Mouse (Mus musculus): ENCODE measurements at regions not wholly inside any gene's neighbourhood (a gene's known extent, or its start where the extent isn't known, plus 50 kb on each side); places are given as distances from the start of the nearest gene placed in this dataset.
A peak's percentile ranks its signal among the peaks of the same experiment; 100 is the strongest.

- DNase-seq (ENCODE audit: low read depth), result no peak
These were observed 210.1 kb downstream of the Mex3b start for GRCm38 (mm10) chr7:83077035-83077918.

GRCm38 (mm10) chr7:83077919-83078265, 210.8 kb downstream of the Mex3b start:
- DNase-seq (ENCODE audit: low read depth), result no peak

DNA sequence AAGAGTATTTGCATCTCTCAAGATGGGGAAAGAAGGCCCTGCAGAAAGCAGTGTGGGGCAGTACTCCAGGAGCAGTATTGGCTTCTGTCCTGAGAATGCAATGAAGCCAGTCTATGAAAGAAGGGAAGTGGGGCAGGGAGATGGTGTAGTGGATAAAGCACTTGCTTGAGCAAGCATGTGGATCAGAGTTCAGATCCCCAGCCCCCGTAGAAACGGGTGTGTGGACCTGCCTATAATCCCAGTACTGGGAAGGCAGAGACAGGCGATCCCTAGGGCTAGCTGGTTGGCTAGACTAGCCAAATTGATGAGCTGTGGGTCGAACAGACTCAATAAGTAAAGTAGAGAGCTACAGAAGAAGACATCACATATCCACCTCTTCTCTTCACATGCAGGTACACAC, 211.6 kb downstream of the Mex3b start:
- DNase-seq (ENCODE audit: low read depth), result no peak

- DNase-seq (ENCODE audit: low read depth), result no peak
These were observed 212.7 kb downstream of the Mex3b start for GRCm38 (mm10) chr7:83079842-83080241.

DNA sequence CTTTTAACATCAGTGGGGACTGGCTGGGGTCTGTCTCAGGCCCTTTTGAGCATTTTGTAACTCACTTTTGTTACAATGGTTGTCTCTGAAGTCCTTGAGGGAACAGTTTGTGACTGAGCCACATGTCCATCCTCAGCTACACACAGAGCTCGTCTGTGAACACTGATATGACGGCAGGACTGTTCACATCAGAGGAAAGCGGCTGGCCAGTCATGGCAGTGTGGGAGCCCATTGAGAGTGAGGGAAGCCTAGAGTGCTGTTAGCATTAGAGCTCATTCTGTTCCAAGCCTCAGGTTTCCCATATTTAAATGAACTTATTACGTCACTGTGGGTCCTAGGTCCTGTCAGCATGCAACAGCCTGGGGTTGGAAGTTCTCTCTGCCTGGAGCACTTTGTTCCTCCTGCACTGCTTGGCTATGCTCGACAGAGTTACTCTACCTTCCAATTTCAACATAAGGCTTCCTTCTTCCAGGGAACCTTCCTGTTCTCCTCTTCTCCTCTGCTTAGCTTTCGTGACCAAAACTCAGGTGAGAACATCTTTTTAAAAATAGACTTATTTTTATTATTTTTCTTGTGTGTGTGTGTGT, 217.5 kb downstream of the Mex3b start:
- DNase-seq (ENCODE audit: low read depth), result no peak

DNA sequence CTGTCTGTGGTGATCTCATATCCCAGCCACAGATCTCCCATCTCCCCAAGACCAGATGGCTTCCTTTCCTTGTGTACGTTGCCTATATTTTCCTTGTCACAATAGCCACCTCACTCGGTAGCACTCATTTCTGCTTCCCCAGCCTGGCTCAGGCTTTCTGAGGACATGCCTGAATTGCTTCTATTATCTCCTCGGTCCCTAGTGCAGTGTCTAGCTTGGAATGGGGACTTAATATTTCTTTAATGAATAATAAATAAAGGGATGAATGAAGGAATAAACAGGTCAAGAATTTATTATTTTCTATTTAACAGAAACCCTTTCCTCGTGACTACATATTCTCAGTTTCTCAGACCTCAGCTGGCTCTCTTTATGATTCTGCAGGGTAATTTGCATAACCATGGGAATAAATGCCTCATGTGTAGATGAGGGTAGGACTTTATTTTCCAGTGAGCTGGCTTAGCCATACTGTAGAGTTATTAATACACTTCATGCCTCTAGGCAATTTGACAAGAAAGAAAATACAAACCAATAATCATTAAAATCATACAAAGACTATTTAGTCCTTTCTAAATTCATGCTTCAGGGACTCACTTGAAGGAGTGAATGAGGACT, 218.5 kb downstream of the Mex3b start:
- DNase-seq (ENCODE audit: low read depth), result no peak

DNA sequence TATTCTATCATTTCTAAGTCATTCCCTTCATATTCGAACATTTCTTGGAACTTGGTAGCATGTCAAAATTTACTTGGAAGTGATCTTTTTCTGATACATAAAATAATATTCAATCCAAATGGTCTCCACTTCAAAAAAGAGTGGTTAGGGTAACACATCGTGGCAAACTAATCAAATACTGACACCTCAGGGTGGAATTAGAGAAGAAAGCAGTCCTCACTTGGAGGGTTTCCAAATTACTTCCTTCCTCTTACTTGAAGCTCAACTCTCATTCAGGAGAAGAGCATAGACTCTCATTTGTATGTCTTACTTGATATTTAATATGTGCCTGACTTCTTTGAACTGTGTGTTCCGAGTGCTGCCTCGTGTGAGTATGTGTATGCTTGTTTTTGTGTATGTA, 220.3 kb downstream of the Mex3b start:
- DNase-seq (ENCODE audit: low read depth), result no peak

- no peak for DNase-seq (ENCODE audit: low read depth)
These were observed 221.0 kb downstream of the Mex3b start for GRCm38 (mm10) chr7:83088125-83088524.

DNA sequence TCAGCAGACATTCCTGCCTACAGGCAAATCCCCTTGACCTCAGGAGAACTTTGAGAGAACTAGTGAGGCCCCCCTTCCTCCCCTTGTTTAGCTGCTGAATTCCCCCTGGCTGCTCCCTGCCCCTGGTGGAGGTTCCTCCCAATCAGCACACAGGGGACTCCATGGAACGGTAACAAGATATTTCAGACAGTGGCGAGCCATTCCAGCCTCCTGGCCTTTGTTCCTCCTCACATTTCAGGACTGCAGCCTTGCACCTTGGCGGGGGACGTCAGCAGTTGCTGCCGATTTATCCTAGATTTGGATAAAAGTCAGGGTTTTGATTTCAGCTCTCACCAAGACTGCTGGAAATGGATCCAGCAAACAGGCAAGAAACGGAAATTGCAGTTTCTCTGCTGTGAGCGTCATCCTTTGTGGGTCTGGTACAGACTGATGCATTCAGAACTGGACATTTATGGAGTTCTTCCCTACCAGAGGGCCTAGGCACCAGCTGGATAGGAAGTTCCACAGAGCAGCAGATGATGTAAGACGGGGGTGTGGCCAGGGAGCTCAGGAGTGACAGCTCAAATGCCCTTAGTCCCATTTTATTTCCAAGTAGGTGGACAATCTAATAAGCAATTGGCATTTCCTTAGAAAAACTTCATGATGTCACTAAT, 222.3 kb downstream of the Mex3b start:
- peak; percentile 13 for DNase-seq (ENCODE audit: low read depth)

GRCm38 (mm10) chr7:83093923-83094355, 226.8 kb downstream of the Mex3b start:
- no peak for DNase-seq (ENCODE audit: low read depth)

DNA sequence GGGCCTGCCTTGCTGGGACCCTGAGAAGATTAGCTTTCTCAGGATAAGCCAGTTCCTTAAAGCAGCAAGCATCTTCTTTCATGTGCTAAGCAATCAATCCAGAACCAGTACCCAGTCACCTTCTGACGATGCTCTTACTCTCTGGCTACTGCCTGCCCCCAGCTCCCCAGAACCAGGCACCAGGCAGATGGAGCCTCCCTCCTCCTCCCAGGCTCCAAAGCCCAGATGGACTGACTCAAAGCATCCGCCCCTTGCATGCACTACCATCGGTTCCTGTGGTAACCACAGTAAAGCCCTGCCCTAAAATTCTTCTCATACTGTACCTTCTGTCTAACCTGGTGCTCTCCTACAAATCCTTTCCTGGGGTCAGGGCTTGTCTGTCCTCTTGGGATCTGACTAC, 227.8 kb downstream of the Mex3b start:
- DNase-seq (ENCODE audit: low read depth), result no peak

- DNase-seq (ENCODE audit: low read depth), result no peak
These were observed 228.5 kb downstream of the Mex3b start for GRCm38 (mm10) chr7:83095593-83095992.

GRCm38 (mm10) chr7:83104426-83104825, 237.3 kb downstream of the Mex3b start:
- DNase-seq (ENCODE audit: low read depth), result peak; percentile 18

DNA sequence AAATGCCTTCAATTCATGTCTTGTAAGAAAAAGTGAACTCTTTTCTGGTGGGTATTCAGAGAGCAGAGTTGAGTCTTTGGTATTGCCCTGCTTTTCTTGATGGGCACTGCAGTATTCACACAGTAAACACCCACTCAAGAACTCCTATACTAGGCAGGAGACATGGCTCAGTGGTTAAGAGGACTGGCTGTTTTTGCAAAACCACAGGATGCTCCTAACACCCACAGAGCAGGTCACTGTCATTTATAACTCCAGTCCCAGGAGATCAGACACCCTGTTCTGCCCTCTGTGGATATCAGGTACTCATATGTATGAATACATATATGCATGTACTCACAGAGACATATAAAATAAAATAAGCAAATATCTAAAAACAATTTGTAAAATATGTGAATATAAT, 238.5 kb downstream of the Mex3b start:
- DNase-seq (ENCODE audit: low read depth), result no peak

DNA sequence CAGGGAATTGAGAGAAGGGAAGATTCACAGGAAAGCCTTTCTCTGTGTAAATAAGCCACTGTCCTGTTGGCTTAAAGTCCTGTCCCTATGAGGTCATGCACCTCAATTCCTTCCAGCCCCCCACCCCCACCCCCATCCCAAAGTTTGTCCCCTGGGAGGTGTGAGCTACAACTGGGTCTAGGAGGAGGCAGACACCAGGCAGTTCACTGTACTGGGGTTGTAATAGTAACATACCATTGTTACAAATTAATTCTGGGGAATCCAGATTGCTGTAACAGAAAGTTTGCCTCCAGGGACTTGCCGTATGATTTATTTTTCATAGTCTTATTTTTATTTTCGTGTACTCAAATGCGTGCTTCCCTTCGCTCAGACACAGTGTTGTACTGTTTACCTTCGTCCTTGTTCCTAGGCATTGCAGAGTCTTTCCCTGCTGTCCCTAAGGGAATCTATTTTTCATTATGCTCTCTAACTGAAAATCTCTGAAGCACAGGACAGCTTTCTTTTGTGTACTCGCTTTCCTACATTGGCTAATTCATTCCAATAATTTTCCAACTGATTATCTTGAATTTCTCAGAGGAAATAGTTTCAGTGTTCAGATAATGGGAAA, 244.2 kb downstream of the Mex3b start:
- no peak for DNase-seq (ENCODE audit: low read depth)

DNA sequence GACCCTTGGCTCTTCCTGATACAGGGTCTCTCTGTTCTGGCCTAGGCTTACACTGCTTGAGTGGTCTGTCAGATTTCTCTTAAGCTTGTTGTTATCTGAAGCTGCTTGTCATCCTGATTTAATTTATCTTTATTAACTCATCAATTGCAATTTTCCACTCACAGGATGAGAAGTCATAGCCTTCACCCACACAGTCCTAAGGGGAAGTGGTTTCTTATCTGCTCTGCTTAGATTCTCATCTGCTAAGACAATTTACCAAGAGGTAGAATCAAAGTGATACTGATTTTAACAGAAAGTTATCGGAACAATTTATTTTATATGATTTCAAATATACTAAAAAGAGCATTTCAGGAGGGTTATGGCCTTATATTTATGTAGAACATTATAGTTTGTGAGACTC, 249.4 kb downstream of the Mex3b start:
- no peak for DNase-seq (ENCODE audit: low read depth)

DNA sequence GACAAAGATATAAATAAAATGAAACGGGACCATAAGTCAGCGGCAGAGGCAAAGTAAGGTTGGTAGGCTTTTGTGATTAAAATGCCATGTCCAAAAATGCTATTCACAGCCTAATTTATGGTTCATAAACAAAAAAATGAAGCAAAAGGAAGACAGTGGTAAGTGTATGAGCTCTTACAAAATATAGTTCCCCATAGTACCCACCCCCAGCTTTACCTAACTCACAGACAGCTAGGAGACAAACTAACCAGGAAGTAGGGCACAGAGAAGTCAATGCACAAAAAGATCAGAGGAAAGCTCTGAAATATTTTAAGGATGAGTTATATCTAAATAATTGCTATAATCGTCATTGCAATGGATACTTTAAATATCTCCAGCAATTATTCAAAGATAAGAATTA, 249.9 kb downstream of the Mex3b start:
- DNase-seq (ENCODE audit: low read depth), result no peak

- DNase-seq (ENCODE audit: low read depth), result no peak
These were observed 259.1 kb downstream of the Mex3b start for GRCm38 (mm10) chr7:83126196-83126595.

DNA sequence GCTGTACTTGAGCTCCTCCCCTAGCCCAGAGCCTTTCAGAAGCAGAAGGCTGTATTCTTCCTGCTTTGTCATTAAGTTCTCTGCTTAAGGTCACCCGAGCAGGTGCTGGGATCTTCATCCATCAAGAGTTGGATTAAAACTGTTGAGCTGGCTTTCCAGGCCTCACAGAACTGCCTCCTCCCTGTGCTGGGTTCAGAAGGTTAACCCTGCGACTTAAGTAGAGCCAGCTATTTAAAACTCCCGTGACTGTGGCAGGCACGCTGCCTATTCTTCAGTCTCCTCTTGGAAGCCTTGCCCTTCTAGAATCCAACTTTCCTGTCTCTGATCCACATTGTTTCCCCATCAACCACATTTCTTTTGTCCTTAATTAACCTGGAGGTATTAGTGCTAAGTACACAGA, 273.1 kb downstream of the Mex3b start:
- peak; percentile 5 for DNase-seq (ENCODE audit: low read depth)

DNA sequence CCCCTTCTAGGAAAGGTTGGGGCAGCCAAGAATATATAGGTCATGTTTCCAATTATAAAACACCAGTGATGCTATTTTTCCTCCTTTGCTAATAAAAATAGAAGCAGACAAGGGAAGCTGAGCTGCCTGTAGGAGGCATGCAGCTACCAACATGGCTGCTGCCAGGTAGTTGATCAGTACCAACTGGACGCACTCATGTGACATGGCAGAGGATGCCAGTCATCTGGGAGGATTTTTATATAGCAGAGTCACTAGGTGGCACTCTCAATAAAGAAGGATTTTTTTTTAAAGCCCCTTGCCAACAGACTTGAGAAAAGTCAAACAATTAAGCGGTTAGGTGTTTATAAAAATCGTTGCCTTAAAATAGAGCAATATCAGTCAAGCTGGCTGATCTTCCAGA, 273.5 kb downstream of the Mex3b start:
- peak; percentile 15 for DNase-seq (ENCODE audit: low read depth)

GRCm38 (mm10) chr7:83144018-83144417, 276.9 kb downstream of the Mex3b start:
- DNase-seq (ENCODE audit: low read depth), result no peak

DNA sequence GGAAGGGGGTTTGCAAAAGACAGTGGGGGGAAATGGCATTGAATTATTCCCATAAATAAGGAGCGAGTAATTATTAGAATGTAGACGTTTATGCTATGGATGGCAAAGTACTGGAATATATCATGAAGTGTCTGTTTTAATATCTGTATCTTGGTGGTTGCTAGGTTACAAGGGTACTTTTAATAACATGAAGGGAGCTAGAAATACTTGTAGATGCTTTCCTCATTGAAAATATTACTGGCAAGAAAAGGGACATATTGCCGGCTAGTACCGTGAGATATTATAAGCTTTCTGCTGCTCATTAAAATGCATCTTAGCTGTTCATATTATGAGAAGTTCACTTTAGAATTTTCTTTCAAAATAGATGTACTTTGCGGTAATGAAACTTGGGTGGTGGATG, 278.4 kb downstream of the Mex3b start:
- no peak for DNase-seq (ENCODE audit: low read depth)
